Mouse (Mus musculus) lung, postnatal 4 days (tissue): ENCODE results near the gene Ccdc63.

Experiments
- DNase-seq, 2 experiments: peaks; one replicate each; pipeline ENCODE4 v3.0.0; 2021

Ccdc63 gene

DNA sequence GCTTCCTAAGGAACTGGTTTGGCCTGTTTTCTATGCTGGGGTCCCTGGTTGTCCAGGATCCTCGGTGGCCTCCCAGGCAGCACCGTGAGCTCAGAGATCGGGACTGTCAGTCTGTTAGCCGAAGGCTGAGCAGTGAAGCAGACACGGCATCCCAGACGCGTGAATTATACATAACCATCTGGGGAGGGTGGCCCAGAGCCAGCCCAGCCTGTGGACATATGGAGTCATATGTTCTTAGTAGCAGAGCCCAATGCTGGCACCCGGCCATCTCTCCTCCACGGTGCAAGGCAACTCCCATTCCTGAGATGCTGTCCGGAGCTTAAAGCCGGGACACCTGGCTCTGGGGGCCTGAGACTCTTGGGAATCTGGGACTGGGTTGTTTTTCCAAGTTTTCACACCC, 59.7 kb downstream of the Ccdc63 start:
- peak in 1 of 2 experiments; percentile 69 for DNase-seq

DNA sequence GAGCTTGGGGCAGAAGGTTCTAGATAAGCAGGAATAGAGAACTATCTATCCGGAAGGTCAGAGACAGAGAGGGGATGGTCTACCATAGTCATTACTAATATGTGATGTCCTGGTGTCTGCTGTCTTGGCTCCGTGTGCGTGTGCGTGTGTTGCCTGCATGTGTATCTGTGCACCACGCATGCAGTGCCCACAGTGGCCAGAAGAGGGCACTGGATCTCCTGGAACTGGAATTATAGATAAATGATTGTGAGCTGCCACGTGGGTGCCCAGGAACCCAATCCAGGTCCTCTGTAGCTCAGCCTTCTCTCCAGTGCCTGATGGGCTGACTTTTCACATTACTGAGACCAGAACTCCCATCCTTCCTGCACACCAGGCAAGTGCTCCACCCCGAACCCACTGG, 60.8 kb downstream of the Ccdc63 start:
- no peak for DNase-seq

DNA sequence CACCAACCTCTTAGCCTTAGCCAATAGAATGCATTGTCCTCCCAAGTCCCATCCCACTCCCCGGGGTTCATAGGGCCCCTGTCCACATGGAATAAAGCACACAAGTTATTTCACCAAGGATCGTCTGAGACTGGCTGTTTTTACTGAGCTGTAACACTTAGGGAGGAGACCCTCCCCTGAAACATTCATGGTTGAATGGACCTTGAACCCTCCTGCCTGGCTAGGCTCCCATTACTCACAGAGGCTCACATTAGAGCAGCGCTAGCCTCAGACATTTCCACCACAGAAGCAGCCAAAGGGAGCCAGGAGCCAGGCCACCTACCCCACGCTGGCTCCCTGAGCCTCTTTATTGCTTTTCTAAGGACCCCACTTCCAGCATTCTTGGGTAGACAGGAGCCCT, 63.4 kb downstream of the Ccdc63 start:
- no peak for DNase-seq

DNA sequence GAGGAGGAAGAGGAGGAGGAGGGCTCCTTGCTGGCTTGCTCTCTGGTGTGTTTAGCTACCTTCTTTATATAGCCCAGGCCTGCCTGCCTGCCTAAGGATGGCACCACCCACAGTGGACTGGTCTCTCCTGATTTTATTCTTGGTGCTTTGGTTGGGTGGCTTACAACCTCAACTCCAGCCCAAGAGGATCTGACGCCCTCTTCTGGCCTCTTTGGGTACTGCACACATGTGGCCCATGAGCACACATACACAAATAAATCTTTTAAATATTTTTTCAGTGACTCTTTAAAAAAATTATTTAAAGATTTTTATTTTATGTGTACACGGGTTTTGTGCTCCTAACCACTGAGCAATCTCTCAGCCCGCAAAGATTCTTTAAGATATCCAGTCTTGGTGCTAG, 64.9 kb downstream of the Ccdc63 start:
- no peak for DNase-seq

DNA sequence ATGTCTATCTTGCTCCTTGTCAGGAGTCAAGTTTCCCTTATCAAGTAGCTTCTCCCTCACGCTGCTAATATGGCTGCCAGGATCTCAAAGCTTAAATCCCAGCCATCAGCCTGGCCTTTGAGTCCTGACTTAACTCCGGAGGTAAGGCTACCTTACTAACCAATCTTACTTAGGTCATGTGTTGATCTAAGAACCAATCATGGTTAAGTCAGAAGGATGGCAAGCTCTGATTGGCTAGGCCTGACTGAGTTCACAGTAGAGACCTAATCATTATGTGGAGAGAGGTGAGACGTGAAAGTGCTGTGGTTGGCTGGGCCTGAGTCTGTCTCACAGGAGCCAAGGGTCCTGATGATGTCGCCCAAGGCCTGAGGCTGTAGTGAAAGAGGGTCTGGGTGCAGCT, 68.6 kb downstream of the Ccdc63 start:
- no peak for DNase-seq

DNA sequence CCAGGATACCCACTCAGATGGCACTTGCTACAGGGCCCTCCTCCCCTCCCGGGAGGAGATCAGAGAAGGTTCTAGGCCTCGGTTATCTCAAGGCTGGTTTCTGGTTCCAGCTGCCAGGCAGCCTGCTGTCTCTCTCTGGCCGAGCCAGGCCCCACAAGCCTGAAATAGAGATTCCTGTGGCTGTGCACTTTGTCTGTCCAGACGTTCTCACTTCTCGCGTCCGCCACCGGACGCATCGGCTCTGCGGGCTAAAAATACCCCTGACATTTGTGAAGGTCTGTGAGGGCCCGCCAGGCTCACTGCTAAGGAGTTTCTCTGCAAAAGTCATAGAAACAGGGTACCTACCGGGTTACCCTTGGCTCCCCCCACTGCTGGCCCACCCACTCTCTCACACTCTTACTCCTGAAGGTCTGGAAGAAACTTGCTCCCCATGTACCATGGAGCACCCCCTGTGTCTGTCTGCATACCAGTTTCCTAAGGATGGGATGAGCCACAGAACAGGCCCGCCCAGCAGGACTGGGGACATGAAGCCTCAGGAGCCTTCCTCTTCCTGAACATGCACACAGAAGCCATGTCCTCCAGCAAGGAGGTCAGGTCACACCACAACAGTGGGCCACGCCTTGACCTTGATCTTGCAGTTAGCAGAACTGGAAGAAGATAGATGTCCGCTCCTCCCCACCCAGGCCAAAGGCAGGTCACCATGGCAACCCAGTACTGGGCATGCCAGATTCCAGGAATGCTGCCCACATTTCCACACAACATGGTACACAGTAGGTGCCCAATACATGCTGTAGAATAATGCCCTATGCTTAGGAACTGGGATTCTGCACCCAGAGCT, 69.4 kb downstream of the Ccdc63 start:
- DNase-seq, result no peak

DNA sequence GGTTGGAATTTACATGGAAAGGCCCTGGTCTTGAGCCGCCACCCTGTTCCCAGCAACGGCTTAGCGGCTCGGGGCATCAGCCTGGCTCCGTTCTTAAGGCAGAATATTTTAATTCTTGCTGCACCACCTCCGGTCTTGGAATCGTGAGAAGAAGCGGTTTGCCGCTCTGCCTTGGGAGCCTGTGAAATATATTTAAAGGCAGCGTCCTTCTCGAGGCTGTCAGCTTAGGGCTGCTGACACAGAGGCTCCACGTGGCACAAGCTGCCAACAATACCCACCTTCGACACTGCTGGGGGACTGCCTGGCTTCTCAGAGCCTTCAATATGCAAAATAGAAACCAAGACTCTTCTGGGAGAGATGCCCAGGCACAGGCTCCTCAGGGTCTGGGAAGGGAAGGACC, 72.1 kb downstream of the Ccdc63 start:
- no peak for DNase-seq

DNA sequence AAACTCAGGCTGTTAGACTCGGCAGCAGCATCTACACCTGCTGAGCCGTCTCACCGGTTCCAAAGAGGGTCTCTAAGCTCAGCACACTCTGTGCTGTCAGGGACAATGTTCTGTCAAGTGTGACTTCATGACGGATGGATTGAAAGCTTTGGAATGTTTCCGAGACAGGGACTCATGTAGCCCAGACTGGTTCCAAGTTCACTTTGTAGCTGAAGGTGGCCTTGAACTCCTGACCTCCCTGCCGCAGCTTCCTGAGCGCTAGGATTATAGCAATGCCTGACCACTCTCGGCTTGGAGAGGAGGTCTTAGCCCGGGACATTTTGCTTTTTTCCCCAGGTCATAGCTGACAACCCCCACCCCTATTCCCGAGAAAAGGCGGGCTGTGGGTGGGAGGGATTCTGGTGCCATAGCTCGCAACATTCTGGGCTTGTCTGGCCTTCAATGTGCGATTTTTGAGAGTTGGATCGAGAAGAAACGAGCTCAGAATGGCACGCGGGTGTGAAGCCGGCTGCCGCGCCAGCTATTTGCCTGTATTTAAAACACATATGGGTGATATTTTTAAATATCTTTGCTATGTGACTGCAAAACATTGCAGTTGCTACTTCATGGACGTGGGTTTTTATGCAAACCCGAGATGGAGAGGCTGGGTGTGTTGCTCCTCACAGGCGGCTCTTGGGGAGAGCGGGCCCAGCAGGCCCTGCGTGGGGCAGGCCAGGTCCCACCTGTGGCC, 77.3 kb downstream of the Ccdc63 start:
- DNase-seq, result no peak

DNA sequence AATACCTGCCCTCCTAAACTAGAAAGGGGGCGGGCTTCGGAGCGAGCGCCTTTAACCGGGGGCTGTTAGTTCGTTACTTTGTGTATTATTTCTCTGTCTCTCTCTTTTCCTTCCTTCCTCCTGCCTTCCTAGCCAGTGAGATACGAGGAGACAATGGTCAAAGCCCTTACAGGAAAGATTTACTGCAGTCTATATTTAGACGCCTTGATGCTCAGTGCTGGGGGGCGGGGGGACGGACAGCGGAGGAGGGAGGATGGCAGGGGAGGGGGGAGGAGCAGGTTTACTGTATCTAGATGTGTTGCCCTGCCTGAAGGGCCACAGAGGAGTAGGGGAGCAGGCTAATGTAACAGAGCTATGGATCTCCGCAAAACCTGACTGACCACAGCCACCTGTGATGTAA, 78.1 kb downstream of the Ccdc63 start:
- DNase-seq, result no peak

DNA sequence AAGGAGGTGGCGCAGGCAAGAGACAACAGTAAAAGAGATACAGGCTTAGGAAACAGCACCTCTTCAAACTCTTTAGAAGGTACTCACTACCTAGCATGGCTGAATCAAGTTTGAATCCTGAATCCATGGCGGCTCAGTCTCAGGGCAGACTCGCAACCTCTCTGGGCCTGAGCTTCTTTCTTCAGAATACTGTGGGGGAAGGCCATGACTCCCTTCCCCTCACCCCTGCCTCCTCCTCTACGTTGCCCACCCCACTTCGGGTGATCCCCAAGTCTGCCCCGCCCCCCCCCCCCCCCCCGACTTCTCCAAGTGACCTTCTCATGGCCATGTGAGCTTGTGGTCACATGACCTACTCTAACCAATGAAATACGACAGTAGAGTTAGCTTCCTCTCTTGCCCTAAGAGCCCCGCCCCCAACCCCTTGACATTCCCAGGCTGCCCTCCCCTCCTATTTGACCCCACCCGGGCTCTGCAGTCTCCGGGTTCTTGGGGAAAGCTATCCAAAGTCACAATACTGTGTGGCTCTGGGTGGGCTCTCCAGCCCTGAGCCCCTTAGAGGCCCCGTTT, 79.8 kb downstream of the Ccdc63 start:
- no peak for DNase-seq

DNA sequence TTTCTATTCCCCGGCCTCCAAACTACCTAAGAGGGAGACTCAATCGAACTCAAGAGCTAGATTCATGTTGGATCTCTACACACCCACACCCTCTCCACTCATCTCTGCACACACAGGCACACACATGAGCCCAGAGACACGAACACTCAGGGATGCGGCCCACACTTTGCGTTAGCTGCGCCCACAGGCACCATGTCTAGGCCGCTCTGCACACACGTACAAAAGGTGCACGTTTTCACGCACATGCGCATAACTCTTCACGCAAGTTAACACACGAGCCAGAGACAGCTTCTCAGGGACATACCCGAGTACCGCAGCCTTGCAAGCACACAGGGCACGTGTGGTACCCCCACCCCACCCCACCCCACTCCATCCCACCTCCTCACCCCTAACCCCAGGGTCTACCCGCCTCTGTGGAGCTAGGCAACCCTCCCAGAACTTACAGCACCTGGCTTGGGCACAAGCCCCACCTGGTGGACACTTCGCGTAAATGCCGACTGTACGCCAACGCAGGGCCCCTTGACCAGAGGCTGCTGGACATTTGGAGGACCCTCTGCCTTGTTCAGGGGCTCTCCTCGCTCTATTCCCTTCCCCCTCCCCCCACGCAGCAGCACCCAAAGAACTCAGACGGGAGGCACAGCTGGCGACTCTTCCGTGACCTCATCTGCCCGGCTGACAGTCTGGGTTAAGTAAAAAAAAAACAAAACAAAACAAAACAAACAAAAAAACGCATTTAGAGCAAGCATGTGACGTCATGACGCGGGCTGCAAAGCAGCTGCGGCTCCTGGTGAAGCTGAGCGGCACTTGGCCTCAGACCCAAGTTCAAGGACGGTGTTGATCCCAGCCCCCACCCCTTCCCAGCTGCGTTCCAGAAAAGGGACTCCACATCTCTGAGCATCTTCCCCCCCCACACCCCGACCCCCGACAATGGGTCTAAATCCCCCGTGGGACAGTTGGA, 81.3 kb downstream of the Ccdc63 start:
- DNase-seq, result peak; percentile 60 to 73
